Mouse (Mus musculus): ENCODE data around the gene Armc7. TPM values are rescaled to one million over a fixed set of nuclear protein-coding genes. Genes with fewer than 3 reads are reported as not detected.
A peak's percentile ranks its signal among the peaks of the same experiment; 100 is the strongest.

Gene Armc7
- total RNA-seq, 2 experiments from 2014 or later = 0.95 to 0.99 TPM

DNA sequence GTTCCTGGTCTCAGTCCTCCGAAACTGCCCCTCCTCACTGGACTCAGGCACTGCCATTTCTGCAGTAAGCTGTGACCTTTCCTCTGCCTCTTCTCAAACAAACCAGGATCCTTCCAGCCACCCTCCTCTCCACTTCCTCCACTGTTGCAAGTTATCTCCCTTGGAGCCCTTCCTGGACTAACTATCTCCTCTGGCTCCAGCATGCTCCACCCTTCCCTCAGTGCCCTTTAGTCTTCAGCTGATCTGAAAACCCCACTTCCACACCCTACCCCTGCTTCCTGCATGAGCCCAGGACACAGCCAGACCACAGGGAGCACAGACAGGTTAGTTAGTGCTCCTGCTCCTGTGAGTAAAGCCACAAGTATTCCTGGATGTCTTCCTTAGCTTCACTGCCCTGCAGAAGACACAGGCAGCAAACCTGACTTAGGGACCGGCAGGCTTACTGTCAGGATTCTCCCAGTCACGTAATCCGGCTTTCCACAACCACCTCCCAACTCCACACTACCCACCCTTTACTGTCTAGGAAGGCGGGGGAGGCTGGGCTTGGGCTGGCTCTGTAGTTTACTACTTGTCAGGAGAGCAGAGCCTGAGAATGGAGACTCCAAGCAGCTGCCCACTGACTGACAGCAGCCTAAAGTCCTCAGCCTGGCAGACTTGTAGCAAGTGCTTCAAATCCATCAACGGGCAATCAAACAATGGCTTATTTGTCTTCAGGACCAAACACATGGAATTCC, 34.5 kb downstream of the Armc7 start:
- no peak for DNase-seq

DNA sequence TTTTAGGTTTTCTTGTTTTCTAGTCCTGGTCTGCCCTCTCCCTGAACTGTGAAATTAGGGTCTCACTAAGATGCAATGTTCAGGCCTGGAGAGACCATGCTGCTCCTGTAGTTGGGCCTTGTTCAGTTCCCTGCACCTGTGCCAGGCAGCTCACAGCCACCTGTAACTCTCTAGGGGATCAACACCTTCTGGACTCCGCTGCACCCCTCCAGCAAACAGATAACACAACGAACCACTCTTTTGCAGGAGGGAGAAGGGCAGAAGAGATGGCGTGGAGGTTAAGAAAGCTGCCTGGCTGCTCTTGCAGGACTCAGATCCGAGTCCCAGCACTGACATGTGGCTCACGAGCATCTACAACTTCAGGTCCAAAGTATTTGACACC, 35.0 kb downstream of the Armc7 start:
- intact Hi-C loops (cut with DNase I) = no loop called here
- H3K4me3 ChIP-seq = no peak overlapping the region
- no peak for TF ChIP-seq CTCF (IDR thresholded peaks at IDR 0.05)
- no peak for DNase-seq
- H3K27ac ChIP-seq = peak overlapping the region; percentile 52

More for the DNA sequence above, 34.5 kb downstream of the Armc7 start:
- Histone ChIP-seq H3K27ac (peak overlapping the region; percentile 52), H3K4me3 (no peak overlapping the region)
- no peak for TF ChIP-seq CTCF (IDR thresholded peaks at IDR 0.05)
- intact Hi-C loops (cut with DNase I) = no loop called here

DNA sequence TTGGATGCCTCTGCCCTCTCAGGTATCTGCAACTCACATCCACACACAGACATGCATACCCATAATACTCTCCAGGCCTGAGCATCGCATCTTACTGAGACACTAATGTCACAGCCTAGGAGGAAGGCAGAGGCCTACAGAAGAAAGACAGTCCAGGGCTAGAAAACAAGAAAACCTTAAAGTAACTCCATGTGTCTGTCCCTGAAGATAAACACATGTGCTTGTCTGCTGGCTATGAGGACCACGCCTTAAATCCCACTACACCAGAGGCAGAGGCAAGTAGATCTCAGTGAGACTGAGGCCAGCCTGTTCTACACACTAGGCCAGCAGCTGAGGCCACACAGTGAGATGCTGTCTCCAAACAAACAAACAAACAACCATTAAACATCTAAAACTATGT, 35.7 kb downstream of the Armc7 start:
- DNase-seq = no peak
- TF ChIP-seq CTCF (IDR thresholded peaks at IDR 0.05) = no peak
- H3K27ac ChIP-seq = peak overlapping the region; percentile 9; the same call in 1 of the 2 replicates
- intact Hi-C loops (cut with DNase I) = no loop called here
- no peak overlapping the region for H3K4me3 ChIP-seq

GRCm38 (mm10) chr11:115512004-115512403, 36.5 kb downstream of the Armc7 start:
- intact Hi-C loops (cut with DNase I) = loop anchor here (2.0 kb wide), 1 partner anchor 21 kb away; the partner anchor contains the start of gene Nt5c
- H3K27ac ChIP-seq = peak overlapping the region; percentile 94
- peak overlapping the region; percentile 84 for H3K4me3 ChIP-seq
- no peak for DNase-seq
- TF ChIP-seq CTCF (IDR thresholded peaks at IDR 0.05) = no peak

GRCm38 (mm10) chr11:115512407-115513183, 37.1 kb downstream of the Armc7 start:
- DNase-seq = peak; percentile 39
- Histone ChIP-seq H3K4me3 (peak overlapping the region; percentile 84), H3K27ac (peak overlapping the region; percentile 94)
- no peak for TF ChIP-seq CTCF (IDR thresholded peaks at IDR 0.05)
- intact Hi-C loops (cut with DNase I) = loop anchor here (2.0 kb wide), 1 partner anchor 22 kb away; the partner anchor contains the start of gene Nt5c

GRCm38 (mm10) chr11:115513271-115514237, 38.1 kb downstream of the Armc7 start:
- TF ChIP-seq CTCF (IDR thresholded peaks at IDR 0.05) = no peak
- peak; percentile 77 for DNase-seq
- H3K4me3 ChIP-seq = peak overlapping the region; percentile 84
- intact Hi-C loops (cut with DNase I) = loop anchor here (2.0 kb wide), 1 partner anchor 23 kb away; the partner anchor contains the start of gene Nt5c
- H3K27ac ChIP-seq = peak overlapping the region; percentile 94

DNA sequence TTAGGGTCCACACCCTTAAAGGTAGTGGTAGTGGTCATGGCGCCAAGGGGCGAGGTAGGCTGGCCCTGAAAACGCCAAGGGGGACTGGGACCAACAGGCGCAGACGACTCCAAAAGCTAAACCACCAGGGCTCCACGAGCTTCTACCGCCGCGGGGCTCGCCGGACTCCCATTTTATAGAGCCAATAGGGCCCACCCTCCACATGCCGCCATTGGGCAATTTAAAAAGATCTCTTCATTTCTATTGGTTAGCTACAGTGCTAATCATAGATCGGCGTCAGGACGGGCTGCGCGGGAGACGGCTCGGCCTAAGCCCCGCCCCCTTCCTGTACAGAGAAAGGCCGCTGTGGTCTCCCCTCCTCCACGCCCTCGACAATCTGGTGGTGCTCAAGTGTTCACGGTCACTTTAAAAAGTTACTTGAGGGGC, 38.8 kb downstream of the Armc7 start, which contains the start of gene Jpt1:
Gene Jpt1, minus strand, starts transcription at position 150 of the 426 bp plus-strand sequence.
- intact Hi-C loops (cut with DNase I) = no loop called here

GRCm38 (mm10) chr11:115515021-115515420, 39.6 kb downstream of the Armc7 start:
- Histone ChIP-seq H3K4me3 (no peak overlapping the region), H3K27ac (no peak overlapping the region)
- intact Hi-C loops (cut with DNase I) = no loop called here
- no peak for TF ChIP-seq CTCF (IDR thresholded peaks at IDR 0.05)
- no peak for DNase-seq

More for the DNA sequence above, 38.8 kb downstream of the Armc7 start, which contains the start of gene Jpt1:
- H3K27ac ChIP-seq = peak within 1 kb of the TSS; percentile 94
- H3K4me3 ChIP-seq = peak within 1 kb of the TSS; percentile 84
- TF ChIP-seq CTCF (IDR thresholded peaks at IDR 0.05) = no peak
- DNase-seq = peak; percentile 96

GRCm38 (mm10) chr11:115516942-115517341, 41.5 kb downstream of the Armc7 start:
- intact Hi-C loops (cut with DNase I) = no loop called here

DNA sequence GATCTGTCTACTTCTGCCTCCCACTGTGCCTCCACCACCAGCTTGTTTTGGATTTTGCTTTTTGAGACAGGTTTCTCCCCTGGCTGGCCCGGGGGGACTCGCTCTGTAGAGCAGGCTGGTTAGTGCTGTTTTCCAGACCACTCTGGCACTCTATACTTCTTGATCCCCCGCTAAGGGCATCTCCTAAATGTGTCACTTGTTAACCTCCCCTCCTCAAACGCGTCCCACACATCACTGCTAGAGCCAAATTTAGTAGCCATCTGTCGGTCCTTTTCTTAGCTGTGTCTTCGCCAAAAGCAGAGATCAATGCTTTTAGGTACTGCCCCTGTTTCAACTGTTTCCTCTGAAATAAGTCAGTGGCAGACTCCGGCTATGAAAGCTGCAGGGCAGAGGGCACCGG, 43.2 kb downstream of the Armc7 start:
- intact Hi-C loops (cut with DNase I) = no loop called here
- DNase-seq = no peak
- no peak for TF ChIP-seq CTCF (IDR thresholded peaks at IDR 0.05)
- Histone ChIP-seq H3K4me3 (no peak overlapping the region), H3K27ac (no peak overlapping the region)

More at GRCm38 (mm10) chr11:115516942-115517341, 41.5 kb downstream of the Armc7 start:
- DNase-seq = peak; percentile 51
- TF ChIP-seq CTCF (IDR thresholded peaks at IDR 0.05) = no peak
- peak overlapping the region; percentile 62 for H3K27ac ChIP-seq
- no peak overlapping the region for H3K4me3 ChIP-seq

- Histone ChIP-seq H3K4me3 (no peak overlapping the region), H3K27ac (no peak overlapping the region)
- intact Hi-C loops (cut with DNase I) = no loop called here
- DNase-seq = no peak
- no peak for TF ChIP-seq CTCF (IDR thresholded peaks at IDR 0.05)
These were observed 44.1 kb downstream of the Armc7 start for GRCm38 (mm10) chr11:115519581-115519980.

DNA sequence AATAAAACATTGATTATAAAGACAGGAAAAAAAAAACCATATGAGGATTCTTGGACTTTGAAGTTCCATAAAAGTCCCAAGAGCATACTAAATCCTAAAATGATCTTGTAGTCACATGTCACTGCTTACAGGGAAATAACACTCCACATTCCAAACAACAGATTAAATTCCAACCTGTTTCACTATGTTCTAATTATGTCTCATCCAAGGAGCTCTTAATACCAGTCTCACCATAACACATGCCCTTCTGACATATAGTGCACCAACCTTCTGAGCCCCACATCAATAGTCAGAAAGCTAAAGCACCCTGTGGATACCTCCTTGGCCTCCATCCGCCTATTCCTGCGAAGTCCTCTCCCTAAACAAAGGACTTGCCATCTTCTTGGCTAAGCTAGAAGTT, 44.8 kb downstream of the Armc7 start:
- TF ChIP-seq CTCF (IDR thresholded peaks at IDR 0.05) = no peak
- intact Hi-C loops (cut with DNase I) = no loop called here
- H3K27ac ChIP-seq = no peak overlapping the region
- H3K4me3 ChIP-seq = no peak overlapping the region
- no peak for DNase-seq

Data from gastrocnemius, adult 2 months (tissue).